Mouse (Mus musculus): Measurements from ENCODE around the gene Hdac4.

DNA sequence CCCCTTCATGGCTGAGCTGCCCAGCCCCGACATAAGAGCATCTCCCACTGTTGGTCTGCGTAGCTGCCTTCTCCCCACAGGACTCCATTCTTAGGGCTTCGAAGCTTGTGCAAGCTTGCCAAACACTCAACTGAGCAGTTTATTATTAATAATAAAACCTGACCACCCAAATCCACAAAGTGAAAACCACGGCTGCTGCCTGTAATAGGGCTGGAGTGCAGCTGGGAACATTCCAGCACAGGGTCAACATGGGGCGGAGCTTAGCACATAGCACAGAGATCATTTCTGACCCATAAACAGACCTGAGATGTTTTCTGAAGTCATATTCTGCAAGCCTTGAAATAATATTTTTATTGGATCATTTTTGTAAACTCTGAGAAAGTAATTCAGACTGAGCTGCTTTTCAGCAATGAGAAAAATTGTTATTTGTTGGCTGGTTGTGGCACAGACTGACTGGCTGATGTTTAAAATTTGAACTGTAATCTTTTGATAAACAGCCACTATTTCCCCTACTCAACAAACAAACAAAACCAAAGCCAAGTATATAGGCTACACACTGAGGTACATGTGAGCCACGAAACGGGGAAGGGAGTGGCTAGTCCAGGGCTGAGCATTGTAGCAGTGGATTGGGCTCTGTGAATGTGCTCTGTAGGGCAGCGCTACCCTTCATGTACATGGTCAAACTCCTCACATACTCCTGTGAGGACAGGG, 190.4 kb downstream of the Hdac4 start:
- TF ChIP-seq REST (IDR thresholded peaks at IDR 0.05; ENCODE audit: insufficient read depth, insufficient read length) (no peak), MAX (IDR thresholded peaks at IDR 0.05; ENCODE audit: low read depth) (no peak)

Data from myocyte (in vitro differentiated cells).